Mouse (Mus musculus) megakaryocyte, adult 5-6 weeks (primary cell): ENCODE results near the gene Plcb4. TPM values are rescaled to one million over a fixed set of nuclear protein-coding genes. Genes with fewer than 3 reads are reported as not detected.
"Not testable (repeated sequence)": the region's sequence is repeated elsewhere in the genome, so short reads cannot be mapped to it uniquely, and the experiment has no call there.

Experiments used
- ATAC-seq: 2 replicates; pipeline ENCODE4 v1.8.0; 2016; ENCODE audit warnings: mild to moderate bottlenecking, inconsistent platforms; ENCODE audit not compliant: poor library complexity, severe bottlenecking
- total RNA-seq, 2 experiments: library from RNA; stranded (forward) in 1 of 2; stranded (reverse) in 1 of 2; fragments of 153-499, 151-499 nt in 1 of 2; fragments of 221-1000, 200-1000 nt in 1 of 2; gene quantifications; 2 replicates each; pipeline versions ENCODE4 v1.2.3 to v1.2.4; 2015 to 2017

Gene Plcb4
- total RNA-seq, 2 experiments from 2014 or later, result 7.1 to 8.5 TPM

DNA sequence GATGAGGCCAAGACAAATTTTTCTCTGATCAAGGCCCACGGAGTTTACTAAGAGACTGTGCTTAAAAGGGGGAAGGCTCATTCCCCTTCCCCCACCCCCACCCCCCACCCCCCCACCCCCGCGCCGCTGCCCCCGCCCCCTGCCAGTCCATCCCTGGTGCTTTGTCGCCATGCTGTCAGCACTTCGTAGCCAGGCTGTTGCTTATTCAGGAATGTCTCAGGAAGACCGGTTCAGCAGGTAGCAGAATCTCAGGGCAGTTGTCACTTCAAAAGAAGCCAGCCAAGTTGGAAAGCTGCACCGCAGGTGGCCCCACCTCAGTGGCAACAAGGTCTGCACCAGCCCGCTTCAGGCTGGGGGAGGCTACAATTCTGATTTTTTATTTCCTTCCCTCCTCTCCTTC lies 331.9 kb downstream of the Plcb4 start:
- not testable (repeated sequence) for ATAC-seq

DNA sequence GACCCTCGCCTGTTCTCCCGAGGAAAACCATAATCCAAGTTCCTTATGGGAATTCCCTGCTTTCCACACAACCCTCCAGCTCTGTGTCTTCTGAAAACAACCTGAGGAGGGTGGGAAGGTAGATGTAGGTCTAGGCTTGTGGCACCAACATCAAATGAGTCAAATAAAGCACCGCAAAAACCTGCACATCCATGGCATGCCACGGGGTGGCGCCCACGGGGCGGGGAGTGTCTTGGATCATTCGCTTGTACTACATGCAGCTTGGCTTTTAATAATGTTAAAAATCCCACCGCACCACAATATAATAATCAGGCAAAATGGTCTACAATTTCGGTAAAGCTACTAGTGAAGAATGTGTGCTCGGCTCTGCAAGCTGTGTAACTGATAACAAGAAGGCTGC lies 334.5 kb downstream of the Plcb4 start:
- no peak for ATAC-seq

DNA sequence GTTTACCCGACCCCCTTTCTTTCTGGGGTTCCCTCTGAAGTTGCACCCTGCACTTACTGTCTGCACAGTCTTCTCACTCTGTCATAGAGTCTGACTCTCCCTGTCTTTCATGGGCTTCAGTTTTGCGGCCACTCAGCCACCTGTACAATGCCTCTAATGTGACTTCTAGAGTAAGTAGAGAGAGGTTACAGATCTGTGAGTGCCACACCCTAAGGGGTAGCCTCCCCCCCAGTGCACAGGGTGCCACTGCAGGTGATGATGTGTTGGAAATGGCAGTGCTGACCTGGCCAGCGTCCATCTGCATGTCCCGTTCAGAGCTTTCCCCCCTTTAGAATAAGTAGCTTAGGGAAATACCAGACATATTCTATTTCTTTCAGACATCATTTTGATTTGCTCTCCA lies 336.4 kb downstream of the Plcb4 start:
- ATAC-seq, result no peak

DNA sequence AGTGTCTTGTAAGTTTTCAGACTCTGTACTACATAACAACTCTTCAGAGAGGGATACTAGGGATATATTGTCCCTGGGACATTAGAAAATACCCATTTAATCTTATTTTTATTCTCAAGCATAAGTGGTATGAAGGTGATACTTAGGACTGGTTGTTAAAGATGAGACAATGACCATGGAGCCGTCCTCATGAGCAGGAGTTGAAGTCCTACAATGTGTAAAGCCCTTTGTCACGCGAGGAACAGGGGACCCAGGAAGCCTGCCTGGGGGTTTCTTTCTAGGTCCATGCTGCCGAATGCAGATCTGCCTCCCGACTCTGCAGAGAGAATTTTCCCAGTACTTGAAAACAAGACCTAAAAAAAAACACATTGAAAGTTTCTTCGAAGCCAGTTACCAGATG lies 338.1 kb downstream of the Plcb4 start:
- ATAC-seq, result no peak

DNA sequence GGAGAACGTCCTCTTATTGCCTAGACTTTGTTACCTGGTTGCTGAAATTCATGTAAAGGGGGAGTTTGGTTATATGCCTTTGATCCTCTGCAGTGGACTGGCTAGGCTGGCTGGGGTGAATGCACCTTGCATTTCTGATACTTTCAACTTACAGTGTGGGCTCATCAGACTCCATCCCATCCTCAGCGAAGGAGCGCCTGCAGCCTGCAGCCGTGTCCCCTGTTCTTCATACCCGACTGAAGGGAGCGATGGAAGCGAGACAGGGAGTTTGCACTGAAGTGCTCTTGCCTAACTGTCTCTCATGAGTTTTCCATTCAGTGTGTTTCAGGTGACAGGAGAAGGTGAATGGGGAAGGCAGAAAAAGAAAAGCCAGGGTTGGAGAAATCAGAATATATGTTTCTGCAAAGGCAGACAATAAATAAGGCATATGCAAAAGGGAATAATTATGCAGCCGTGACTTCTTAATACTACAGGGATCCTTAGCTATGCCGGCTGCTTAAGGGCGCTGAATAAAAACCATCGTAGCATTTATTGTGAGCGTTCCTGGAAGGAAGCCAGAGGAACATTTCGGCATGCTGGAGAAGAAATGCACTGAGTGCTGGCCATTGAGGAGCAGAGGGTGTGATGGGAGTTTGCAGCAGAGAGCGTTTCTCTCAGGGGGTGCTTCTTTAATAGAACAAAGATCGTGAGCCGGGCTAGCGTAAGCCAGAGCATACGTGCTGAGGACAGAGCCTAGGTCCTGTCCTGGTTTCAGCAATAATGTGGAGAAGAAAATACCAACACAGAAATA lies 338.7 kb downstream of the Plcb4 start:
- ATAC-seq, result no peak

DNA sequence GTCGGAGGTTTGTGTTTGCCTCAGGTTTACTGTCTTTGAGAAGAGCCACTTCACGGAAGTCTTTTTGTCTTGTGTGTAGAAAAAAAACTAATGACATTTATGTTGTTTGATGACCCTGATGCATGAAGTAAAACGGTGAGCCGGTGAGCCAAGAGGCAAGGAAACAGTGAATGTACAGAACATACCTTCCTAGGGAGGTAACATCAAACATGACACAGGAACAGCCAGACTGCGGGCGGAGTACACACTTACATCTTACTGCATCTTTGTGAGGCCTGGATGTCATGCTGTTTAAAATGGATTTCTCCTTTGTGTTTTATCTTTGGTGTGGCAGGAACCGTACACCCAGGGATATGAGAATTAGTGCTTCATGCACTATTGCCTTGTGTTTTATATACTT lies 340.1 kb downstream of the Plcb4 start:
- ATAC-seq, result no peak

DNA sequence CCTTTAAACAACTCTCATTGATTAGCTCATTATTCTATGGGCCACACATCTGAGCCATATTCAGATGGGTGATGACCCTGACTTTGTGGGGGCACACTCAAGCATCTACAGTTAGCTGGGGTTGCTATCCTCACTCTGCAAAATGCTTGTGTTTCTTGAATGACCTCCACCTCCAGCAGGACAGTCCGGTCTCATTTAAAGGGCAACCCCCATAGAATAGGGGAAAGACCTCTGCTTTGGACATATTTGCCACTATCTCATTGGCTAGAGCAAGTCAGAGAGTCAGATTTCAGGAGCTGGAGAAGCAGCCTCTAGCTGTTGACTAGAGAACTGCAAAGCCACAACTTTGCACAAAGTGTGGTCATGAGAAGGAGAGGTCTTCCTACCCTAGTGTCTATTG lies 340.6 kb downstream of the Plcb4 start:
- no peak for ATAC-seq

DNA sequence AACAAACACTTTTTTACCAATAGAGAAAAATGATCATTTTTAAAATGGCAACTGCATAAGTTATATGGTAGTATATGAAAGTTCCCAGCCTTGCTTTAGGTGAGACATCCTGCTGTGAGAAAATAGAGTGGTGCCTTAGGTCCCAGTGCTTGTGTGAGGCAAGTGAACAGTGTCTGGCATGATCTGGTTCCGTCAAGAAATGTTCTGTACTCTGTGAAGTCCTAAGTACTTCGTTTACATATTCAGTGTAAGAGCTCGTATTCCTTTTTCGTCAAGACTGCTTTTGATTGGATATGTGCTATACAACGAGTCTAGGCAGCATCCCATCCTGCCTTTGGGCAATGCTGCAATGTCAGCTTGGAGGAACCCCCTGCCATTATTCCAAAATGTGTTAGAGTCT lies 342.1 kb downstream of the Plcb4 start:
- no peak for ATAC-seq

DNA sequence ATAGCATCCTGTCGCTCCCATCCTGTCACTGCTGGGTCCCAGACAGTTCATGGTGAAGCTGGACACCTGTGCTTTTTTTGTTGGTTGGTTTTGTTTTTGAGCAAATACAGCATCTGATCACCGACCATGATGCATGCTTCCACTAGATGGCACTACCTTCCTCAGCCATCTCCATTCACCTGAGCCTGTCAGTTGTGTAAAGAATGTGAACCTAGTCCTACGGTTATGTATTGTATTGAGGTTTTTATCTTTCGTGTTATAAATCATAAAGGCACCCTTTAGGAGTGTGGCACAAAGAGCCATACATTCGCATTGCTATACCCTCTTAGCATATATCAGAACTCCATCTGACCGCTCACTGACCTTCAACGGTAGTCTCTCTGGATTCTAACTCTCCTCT lies 343.3 kb downstream of the Plcb4 start:
- no peak; the same call in 1 of the 2 replicates for ATAC-seq

DNA sequence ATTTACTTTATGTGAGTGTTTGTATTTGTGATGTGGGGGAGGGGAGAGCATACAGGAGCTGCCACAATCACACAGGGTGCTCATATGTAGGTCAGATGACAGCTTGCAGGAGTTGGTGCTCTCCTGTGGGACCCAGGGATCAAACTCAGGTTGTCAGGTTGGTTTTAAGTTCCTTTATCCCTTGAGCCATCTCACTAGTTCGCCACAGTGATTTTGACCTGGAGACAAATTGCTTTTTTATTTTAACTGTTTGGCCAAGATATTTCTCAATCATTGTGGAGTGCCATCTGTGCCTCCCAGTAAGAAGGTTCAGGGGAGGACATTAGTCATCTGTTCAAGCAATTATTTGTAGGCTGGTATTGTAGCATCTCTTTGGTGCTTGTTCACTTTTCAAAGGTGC lies 345.0 kb downstream of the Plcb4 start:
- ATAC-seq, result no peak

DNA sequence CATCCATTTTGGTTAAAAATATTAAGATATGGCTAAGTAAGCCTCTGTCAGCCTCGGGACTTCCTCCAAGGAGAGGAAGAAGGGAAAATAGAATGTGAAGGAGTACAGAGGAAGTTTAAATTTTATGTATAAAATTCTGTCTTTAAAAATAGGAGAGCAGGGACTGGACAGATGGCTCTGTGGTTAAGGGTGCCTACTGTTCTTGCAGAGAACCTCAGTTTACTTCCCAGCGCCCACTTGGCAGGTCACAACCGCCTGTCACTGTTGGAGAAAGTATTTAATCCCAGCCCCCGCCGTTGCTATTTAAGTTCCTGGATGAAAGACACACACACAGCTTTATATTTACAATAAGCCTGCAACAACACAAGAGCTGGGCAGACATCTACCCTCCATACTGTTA lies 347.5 kb downstream of the Plcb4 start:
- ATAC-seq, result no peak

DNA sequence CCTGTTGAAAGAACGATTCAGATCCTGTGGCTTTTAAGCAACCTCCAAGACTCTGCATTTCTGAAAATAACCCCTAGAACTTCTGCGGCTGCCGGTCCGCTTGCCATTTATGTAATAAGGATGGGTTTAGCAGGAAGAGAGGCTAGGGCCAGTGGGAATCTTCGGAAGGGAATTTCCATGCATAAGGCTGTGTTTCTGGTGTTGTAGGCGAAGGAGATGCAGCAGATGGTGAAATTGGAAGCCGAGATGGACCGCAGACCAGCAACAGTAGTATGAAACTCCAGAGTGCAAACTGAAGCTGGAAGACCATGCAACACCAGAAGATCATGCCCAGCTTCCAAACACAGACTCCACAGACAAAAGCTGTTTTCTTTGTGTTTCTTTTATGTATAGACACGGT lies 353.9 kb downstream of the Plcb4 start:
- ATAC-seq, result no peak

DNA sequence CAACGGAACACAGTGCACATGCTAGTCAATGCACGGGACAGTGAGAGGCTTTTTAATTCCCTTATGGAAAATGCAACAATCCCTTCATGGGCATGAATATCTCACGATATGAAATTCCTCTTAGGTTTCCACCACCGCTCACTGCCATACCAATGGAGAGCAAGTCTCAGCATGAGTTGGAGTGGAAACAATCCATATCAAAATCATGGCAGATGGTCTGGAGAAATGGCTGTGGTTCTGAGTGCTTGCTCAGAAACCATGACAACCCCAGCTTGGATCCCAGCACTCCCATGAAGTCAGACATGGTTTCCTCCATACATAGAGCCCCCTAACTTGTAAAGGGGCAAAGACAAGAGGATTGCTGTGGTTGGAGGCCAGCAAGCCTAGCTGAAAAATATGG lies 389.7 kb downstream of the Plcb4 start:
- ATAC-seq, result no peak

DNA sequence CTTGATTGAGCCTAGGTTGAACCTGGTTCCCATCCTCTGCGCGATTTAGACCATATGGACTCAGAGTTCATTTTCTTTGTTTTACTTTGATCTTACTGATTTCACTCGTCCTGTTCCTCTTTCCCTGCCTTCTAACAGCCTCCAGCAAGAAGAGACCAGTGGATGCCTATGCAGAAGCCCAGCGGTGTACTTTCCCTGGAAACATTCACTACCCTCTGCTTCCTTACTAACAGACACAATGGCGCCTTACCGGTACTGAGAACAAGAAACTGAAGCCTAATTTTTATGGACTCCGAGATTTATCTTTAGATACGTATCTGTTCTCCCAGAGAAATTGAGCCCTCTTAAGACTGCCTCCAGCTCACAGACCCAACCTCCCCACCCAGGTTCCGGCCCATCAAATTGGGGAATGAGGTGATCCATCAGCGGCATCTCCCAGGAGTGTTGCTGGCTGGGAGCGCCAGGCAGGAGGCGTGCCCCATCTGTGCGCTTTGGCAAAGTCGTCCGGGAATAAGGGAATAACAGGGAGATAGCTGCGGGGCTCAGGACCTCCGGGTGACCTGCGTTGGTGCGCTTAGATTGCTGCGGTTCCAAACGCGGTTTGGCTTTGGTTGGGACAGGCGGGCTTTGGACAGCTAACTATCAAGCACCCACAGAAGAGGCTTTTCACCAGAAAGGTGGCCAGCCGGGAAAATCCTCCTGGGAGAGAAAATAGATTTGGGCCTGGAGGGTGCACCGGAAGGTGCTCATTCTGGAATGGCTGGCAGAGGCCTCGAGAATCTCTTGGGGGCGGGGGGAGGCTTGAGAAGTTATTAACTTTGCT lies 392.2 kb downstream of the Plcb4 start:
- no peak for ATAC-seq

DNA sequence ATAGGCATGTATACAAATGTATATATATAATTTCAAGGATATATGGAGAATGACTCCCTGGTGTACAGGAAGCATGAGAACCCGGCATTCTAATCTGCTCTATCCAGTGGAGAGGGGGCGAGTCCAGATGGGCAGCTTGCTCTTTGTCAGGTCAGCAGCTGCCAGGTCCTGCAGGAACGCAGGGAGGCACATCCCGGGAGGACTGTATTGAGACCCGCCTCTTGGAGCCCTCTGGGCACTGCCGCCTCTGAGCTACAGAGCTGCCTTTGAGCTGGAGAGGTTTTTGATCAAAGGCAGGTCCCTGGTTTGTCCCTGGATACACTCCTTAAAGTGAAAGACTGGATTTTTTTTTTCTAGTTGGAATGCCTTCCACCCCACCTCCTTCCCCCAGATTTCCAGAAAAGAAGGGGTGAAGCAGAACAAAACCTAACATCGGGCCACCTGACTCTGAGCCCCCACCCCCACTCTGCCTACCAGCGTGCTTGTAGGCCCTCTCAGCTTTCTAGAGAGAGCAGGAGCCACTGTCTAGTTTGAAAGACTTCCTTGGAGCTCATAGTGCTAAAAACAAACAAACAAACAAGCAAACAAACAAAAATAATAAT lies 393.0 kb downstream of the Plcb4 start, which contains the start of gene Lamp5:
Gene Lamp5 (plus strand): TSS at position 552 of the 602 bp plus-strand sequence.
- no peak for ATAC-seq

DNA sequence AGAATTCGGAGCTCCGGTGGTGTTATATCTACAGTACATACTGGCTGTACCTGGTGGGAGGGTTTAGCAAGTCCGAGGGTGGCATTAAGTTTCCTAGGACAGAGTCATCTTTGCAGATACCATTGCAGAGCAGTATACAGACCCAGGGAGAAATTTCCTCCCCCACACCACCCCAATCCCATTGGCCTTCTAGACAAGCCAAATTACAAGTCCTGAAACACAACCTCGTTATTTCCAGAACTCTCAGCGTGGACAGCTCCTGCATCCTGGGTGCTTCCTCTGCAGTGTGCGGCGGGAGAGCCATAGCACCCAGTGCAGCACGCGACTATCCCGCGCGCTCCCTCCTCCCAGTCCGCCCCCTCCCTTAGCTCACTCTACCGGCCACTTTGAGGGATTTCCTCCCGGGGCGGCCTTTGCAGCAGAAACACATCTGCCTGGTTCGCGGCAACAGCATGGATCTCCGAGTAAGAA lies 399.1 kb downstream of the Plcb4 start:
- ATAC-seq, result no peak

DNA sequence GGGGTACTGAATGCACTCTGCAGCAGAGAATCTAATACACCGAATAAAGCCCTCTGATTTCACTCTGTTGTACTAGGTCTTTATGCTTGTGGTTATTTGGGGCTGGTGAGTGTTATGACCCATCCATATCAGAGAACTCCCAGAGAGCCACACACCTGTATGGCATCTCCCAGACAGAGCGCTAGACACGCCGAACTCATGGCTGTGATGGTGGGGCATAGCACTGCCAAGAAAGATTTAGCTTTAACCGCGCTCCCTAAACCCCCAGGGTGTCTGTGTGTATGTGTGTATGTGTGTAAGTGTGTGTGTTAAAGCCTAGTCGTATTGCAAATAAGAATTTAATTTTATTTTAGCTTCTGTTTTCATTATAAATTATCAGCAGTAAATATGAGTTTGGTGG lies 399.6 kb downstream of the Plcb4 start:
- ATAC-seq, result no peak

DNA sequence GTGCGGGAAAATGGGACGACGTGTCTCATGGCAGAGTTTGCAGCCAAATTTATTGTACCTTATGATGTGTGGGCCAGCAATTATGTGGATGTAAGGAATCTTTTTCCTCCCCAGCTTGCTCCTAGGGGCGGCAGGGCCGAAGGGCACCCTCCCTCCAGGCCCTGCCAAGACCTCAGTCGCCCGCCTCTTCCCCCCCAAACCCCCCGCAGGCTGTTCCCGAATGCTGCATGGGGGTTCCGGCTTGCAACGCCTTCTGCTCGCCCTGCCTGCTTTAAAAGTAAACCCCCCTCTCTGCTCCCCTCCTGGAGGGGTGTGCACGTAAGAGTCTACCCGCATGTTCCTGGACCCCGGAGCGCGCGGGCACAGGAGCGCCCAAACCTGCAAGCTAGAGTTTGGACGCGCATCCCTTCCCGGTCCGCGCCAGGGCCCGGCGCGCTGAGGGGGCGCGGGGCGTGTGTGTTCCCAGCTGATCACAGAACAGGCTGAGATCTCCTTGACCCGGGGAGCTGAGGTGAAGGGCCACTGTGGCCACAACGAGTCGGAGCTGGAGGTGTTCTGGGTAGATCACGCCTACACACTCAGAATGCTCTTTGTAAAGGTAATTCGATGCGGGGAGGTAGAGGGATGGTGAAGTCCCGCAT lies 400.3 kb downstream of the Plcb4 start:
- ATAC-seq, result no peak
